Mouse (Mus musculus): ENCODE results near the gene Rfc5. TPM values are rescaled to one million over a fixed set of nuclear protein-coding genes. Genes with fewer than 3 reads are reported as not detected.
"Not testable (repeated sequence)": the region's sequence is repeated elsewhere in the genome, so short reads cannot be mapped to it uniquely, and the experiment has no call there.

Gene Rfc5
- polyA plus RNA-seq, 1 experiment from 2014 or later: 101 TPM

DNA sequence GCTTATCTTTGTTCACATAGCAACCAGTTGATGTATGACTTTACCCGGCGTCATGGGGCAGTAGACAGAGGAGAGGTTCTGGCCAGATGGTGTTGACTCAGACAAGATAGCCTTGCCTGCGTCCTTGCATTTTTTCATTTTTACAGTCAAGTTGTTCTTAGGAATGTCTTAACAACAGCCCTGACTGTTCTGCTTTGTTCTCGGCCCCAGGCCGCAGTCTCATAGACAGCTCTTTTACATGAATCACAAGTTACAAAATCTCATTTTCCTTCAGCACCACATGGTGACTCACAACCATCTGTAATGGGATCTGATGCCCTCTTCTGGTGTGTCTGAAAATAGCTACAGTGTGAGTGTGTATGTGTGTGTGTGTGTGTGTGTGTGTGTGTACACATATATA is 44.4 kb downstream of the Rfc5 start:
- not testable (repeated sequence) for H3K4me2 ChIP-seq (ENCODE audit: low read depth, low read length); H3K4me1 ChIP-seq (ENCODE audit: control insufficient read depth, insufficient read depth, low read length); H3K9ac ChIP-seq (ENCODE audit: low read depth, low read length); H3K9me3 ChIP-seq (ENCODE audit: control insufficient read depth, low read length); ATAC-seq; H3K27ac ChIP-seq (ENCODE audit: low read length); H3K36me3 ChIP-seq (ENCODE audit: control insufficient read depth, insufficient read depth, low read length); H3K27me3 ChIP-seq (replicated peaks; ENCODE audit: control insufficient read depth, insufficient read depth, low read length); H3K4me3 ChIP-seq (ENCODE audit: low read length)
- WGBS: 89% methylated on average over 5 of the region's 5 CpGs

DNA sequence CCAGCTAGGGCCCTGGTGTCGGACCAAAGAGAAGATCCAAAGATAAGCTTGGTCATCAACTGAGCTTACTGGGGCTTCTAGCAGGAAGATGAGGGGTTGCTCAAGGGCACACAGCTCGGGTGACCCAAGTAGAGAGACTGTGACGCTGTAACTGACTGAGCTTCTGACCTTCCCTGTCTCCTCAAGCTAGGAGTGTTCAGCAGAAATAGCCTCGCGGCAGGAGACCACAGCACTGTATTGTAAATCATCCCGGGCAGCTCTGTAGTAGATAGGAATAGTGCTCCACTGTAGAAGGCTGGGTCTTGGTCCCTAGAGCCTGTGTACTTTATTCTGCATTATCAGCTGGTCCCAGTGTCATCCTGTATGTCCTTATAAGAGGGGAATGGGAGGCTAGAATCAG is 47.0 kb downstream of the Rfc5 start:
- no peak overlapping the region for H3K4me2 ChIP-seq (ENCODE audit: low read depth, low read length)
- H3K27ac ChIP-seq (ENCODE audit: low read length): no peak overlapping the region
- no peaks in the 10 kb centered on the region for H3K4me1 ChIP-seq (ENCODE audit: control insufficient read depth, insufficient read depth, low read length)
- H3K9me3 ChIP-seq (ENCODE audit: control insufficient read depth, low read length): no peaks in the 10 kb centered on the region
- no peak overlapping the region for H3K9ac ChIP-seq (ENCODE audit: low read depth, low read length)
- H3K4me3 ChIP-seq (ENCODE audit: low read length): no peak overlapping the region
- no peak for ATAC-seq
- 77% methylated on average over 6 of the region's 6 CpGs for WGBS
- H3K27me3 ChIP-seq (replicated peaks; ENCODE audit: control insufficient read depth, insufficient read depth, low read length): no peaks in the 10 kb centered on the region
- H3K36me3 ChIP-seq (ENCODE audit: control insufficient read depth, insufficient read depth, low read length): peaks cover 13% of the 10 kb centered on the region

DNA sequence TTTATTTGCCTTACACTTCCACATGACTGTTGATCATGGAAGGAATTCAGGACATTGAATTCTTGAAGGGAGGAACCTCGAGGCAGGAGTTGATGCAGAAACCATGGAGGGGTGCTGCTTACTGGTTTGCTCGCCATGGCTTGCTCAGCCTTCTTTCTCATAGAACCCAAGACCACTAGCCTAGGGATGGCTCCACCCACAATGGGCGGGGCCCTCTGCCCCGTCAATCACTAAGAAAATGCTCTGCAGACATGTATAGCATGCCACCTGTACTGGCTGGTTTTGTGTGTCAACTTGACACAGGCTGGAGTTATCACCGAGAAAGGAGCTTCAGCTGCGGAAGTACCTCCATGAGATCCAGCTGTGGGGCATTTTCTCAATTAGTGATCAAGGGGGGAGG is 48.8 kb downstream of the Rfc5 start:
- H3K36me3 ChIP-seq (ENCODE audit: control insufficient read depth, insufficient read depth, low read length): peaks cover 18% of the 10 kb centered on the region
- H3K4me2 ChIP-seq (ENCODE audit: low read depth, low read length): no peak overlapping the region
- no peak overlapping the region for H3K9ac ChIP-seq (ENCODE audit: low read depth, low read length)
- H3K4me1 ChIP-seq (ENCODE audit: control insufficient read depth, insufficient read depth, low read length): no peaks in the 10 kb centered on the region
- no peaks in the 10 kb centered on the region for H3K9me3 ChIP-seq (ENCODE audit: control insufficient read depth, low read length)
- no peaks in the 10 kb centered on the region for H3K27me3 ChIP-seq (replicated peaks; ENCODE audit: control insufficient read depth, insufficient read depth, low read length)
- 86% methylated on average over 6 of the region's 6 CpGs for WGBS
- no peak overlapping the region for H3K27ac ChIP-seq (ENCODE audit: low read length)
- ATAC-seq: no peak
- no peak overlapping the region for H3K4me3 ChIP-seq (ENCODE audit: low read length)

DNA sequence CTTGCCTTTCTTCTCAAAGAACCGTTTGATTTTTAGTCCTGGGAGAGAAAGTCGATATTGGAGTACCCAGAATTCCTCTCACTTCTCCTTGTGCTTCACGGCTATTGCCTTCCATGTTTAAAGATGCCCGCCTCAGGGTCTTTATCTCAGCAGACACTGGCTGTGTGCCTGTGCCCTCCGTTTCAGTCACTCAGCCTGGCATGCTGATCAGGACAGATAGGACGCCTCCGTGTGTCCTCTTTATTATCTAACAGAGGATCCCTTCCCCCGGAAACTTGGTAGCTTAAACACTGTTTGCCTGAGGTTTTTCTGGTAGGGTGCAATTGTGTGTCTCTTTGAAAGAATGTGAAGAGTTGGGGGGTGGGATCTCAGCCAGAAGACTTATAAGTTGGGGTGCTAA is 50.3 kb downstream of the Rfc5 start:
- no peaks in the 10 kb centered on the region for H3K4me1 ChIP-seq (ENCODE audit: control insufficient read depth, insufficient read depth, low read length)
- H3K36me3 ChIP-seq (ENCODE audit: control insufficient read depth, insufficient read depth, low read length): peaks cover 16% of the 10 kb centered on the region
- 85% methylated on average over 8 of the region's 8 CpGs for WGBS
- no peak overlapping the region for H3K4me2 ChIP-seq (ENCODE audit: low read depth, low read length)
- H3K27ac ChIP-seq (ENCODE audit: low read length): no peak overlapping the region
- peaks cover 3% of the 10 kb centered on the region; the same call in 1 of the 2 replicates for H3K9me3 ChIP-seq (ENCODE audit: control insufficient read depth, low read length)
- H3K4me3 ChIP-seq (ENCODE audit: low read length): no peak overlapping the region
- no peak overlapping the region for H3K9ac ChIP-seq (ENCODE audit: low read depth, low read length)
- ATAC-seq: no peak
- H3K27me3 ChIP-seq (replicated peaks; ENCODE audit: control insufficient read depth, insufficient read depth, low read length): no peaks in the 10 kb centered on the region

DNA sequence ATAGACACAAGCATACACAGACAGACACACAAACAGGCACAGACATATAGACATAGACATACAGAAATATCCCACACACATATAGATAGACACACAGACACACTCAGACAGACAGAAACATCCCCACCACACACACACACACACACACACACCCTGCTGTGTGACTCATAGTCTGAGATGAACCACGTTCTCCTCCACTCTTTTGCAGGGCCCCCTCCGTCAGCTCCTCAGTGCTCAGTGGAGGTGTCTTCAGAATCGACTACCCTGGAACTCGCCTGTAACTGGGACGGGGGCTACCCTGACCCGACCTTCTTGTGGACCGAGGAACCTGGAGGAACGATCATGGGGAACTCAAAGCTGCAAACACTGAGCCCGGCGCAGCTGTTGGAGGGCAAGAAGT is 50.8 kb downstream of the Rfc5 start:
- no peak for ATAC-seq
- Histone ChIP-seq H3K27me3 (replicated peaks; ENCODE audit: control insufficient read depth, insufficient read depth, low read length) (no peaks in the 10 kb centered on the region), H3K9ac (ENCODE audit: low read depth, low read length) (no peak overlapping the region), H3K9me3 (ENCODE audit: control insufficient read depth, low read length) (peaks cover 3% of the 10 kb centered on the region; the same call in 1 of the 2 replicates), H3K36me3 (ENCODE audit: control insufficient read depth, insufficient read depth, low read length) (peaks cover 16% of the 10 kb centered on the region), H3K4me2 (ENCODE audit: low read depth, low read length) (no peak overlapping the region), H3K27ac (ENCODE audit: low read length) (no peak overlapping the region), H3K4me1 (ENCODE audit: control insufficient read depth, insufficient read depth, low read length) (no peaks in the 10 kb centered on the region), H3K4me3 (ENCODE audit: low read length) (no peak overlapping the region)
- WGBS: 91% methylated on average over 10 of the region's 10 CpGs

DNA sequence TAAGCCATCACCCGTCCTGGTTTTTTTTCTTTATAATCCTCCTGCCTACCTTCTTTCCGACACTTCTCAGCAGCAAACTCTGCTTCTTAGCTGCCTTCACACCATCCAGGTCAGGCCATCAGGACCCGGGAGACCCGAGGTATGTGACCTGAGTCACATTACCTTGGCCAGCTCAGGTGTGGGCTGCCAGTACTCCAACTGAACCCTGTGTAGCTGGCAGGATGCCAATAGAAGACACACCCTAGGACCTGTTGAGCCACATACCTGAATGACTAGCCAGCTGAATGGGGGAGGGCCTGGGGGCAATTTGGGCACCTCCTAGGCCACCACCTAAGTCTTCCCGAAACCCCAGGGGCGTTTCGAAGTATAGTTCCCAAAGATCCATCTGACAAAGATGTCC is 58.4 kb downstream of the Rfc5 start:
- H3K27me3 ChIP-seq (replicated peaks; ENCODE audit: control insufficient read depth, insufficient read depth, low read length): no peaks in the 10 kb centered on the region
- H3K27ac ChIP-seq (ENCODE audit: low read length): no peak overlapping the region
- H3K9me3 ChIP-seq (ENCODE audit: control insufficient read depth, low read length): peaks cover 3% of the 10 kb centered on the region; the same call in 1 of the 2 replicates
- no peak overlapping the region for H3K4me2 ChIP-seq (ENCODE audit: low read depth, low read length)
- H3K4me3 ChIP-seq (ENCODE audit: low read length): no peak overlapping the region
- WGBS: 70% methylated on average over 7 of the region's 7 CpGs
- peaks cover 5% of the 10 kb centered on the region; the same call in 1 of the 2 replicates for H3K4me1 ChIP-seq (ENCODE audit: control insufficient read depth, insufficient read depth, low read length)
- no peak overlapping the region for H3K9ac ChIP-seq (ENCODE audit: low read depth, low read length)
- ATAC-seq: peak; percentile 79
- H3K36me3 ChIP-seq (ENCODE audit: control insufficient read depth, insufficient read depth, low read length): peaks cover 5% of the 10 kb centered on the region

Other genes with a start within 250 kb of the Rfc5 start
- 636 and 699 TPM in 2 replicates for gene Pebp1, start 101.4 kb downstream of the Rfc5 start, polyA plus RNA-seq (2015; fragmentation: Nextera tagmentation; extraction: Ambion mirVana)
- 15.4 and 18.6 TPM in 2 replicates for gene Vsig10, start 70.0 kb downstream of the Rfc5 start, polyA plus RNA-seq (2015; fragmentation: Nextera tagmentation; extraction: Ambion mirVana)
- gene Wsb2, start 31.7 kb downstream of the Rfc5 start, polyA plus RNA-seq (2015; fragmentation: Nextera tagmentation; extraction: Ambion mirVana): 43.9 and 63.3 TPM in 2 replicates
- 0.20 and 0.28 TPM in 2 replicates for gene Ksr2, start 25.0 kb upstream of the Rfc5 start, polyA plus RNA-seq (2015; fragmentation: Nextera tagmentation; extraction: Ambion mirVana)

Measured in intestine, embryonic 16.5 days (tissue).